Comparison of ENCODE assay signal across 18 mouse cellular contexts in the genomic region with DNA sequence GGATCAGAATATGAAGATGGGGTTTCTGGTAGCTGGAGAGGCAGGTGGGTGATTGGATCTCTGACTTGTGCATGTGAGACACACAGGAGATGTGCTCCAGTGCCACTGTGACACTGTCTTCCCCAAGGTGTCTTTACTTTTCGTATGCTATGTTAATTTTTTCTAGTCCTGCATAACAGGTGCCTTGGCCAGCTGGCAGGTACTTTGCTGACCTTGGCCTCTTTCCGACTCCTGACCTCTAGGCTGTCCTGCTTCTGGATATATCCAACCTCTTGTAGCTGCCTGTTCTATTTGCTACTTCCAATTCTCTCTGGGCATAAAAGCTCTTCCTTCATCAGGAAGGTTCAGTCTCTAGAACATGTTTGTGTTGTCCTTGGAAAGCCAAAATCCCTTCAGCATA. TPM values are rescaled to one million over a fixed set of nuclear protein-coding genes. Genes with fewer than 3 reads are reported as not detected.
"Had no signal": no experiment of that assay in that cellular context is flagged by ENCODE, and none has a peak within 500 bp of the region (broad histone marks: within the 10 kb centered on the region; RNA-seq: fewer than 3 reads in every experiment).

No protein-coding gene starts in this region.

- H3K27ac ChIP-seq: intestine, embryonic 15.5 days; limb, embryonic 13.5 days; midbrain, embryonic 10.5 days; neural tube, embryonic 12.5 days; stomach, embryonic 15.5 days had no signal

- ATAC-seq: intestine, embryonic 15.5 days had no signal

- H3K4me1 ChIP-seq: intestine, embryonic 15.5 days; limb, embryonic 13.5 days; neural tube, embryonic 12.5 days; stomach, embryonic 15.5 days had no signal

- H3K9me3 ChIP-seq: intestine, embryonic 15.5 days; limb, embryonic 13.5 days; midbrain, embryonic 10.5 days; neural tube, embryonic 12.5 days; stomach, embryonic 15.5 days had no signal

- H3K4me2 ChIP-seq: intestine, embryonic 15.5 days; limb, embryonic 13.5 days; liver, embryonic 11.5 days; lung, embryonic 14.5 days; neural tube, embryonic 12.5 days; stomach, embryonic 15.5 days had no signal

- H3K9ac ChIP-seq: intestine, embryonic 15.5 days; limb, embryonic 13.5 days; lung, embryonic 14.5 days; neural tube, embryonic 12.5 days; stomach, embryonic 15.5 days had no signal

- DNase-seq: left cerebral cortex, postnatal 4 days; lung, embryonic 14.5 days; lung, postnatal 10 days; lung, postnatal 4 days; midbrain, embryonic 14.5 days; thymus, adult 2 months; thymus, postnatal 25 days had no signal

- H3K4me3 ChIP-seq: intestine, embryonic 15.5 days; limb, embryonic 13.5 days; midbrain, embryonic 10.5 days; neural tube, embryonic 12.5 days; stomach, embryonic 15.5 days had no signal

- H3K27me3 ChIP-seq: intestine, embryonic 15.5 days; limb, embryonic 13.5 days; neural tube, embryonic 12.5 days; stomach, embryonic 15.5 days had no signal

RNA-seq across cellular contexts. Expression of gene Dnase1, which starts 1.2 kb away (rescaled TPM):
- total RNA-seq: layer of hippocampus, adult 8-10 months; layer of hippocampus, postnatal 14 days; left cerebral cortex, adult 18-20 months; left cerebral cortex, postnatal 10 days; left cerebral cortex, postnatal 4 days had no signal
- polyA plus RNA-seq: urinary bladder, adult 2 months had no signal
